Mouse (Mus musculus) c-Kit-positive CD71-positive TER-119-negative erythroid progenitor cells, embryonic 14.5 days (primary cell): ENCODE results near the gene Atpaf1.
A peak's percentile ranks its signal among the peaks of the same experiment; 100 is the strongest.

Experiments
- DNase-seq: peaks from one replicate; pipeline ENCODE4 v3.0.0-alpha.2; 2013; ENCODE audit warnings: low read depth

Atpaf1 gene

GRCm38 (mm10) chr4:115784769-115785510 lies at the start of gene Atpaf1:
TSS of gene Atpaf1 (plus strand) at chr4:115784812.
- DNase-seq: peak; percentile 46

DNA sequence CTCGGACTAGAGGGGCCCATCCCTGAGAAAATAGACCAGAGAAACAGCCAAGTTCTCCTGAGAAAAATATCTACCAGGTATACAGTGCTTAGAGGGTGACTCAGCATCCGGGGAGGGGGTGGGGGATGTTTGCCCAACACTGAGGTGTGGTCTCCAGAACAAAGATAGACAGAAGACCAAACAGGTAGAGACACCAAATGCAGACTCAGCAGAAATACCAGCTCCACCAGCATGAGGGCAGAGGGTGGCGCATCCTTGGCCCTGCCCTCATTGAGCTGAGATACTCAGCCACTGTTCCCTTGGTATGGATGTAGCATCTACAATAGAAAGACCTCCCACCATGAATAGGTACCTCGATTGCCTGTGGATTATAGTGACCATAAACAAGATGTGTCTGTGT lies 49.7 kb upstream of the Atpaf1 start:
- no peak for DNase-seq

- peak; percentile 96 for DNase-seq
These were observed 47.0 kb upstream of the Atpaf1 start, which contains the start of gene Efcab14 for GRCm38 (mm10) chr4:115737551-115738041. TSS of gene Efcab14 (plus strand) at chr4:115737744.

- DNase-seq: no peak
These were observed 46.1 kb upstream of the Atpaf1 start for GRCm38 (mm10) chr4:115738481-115738985.

DNA sequence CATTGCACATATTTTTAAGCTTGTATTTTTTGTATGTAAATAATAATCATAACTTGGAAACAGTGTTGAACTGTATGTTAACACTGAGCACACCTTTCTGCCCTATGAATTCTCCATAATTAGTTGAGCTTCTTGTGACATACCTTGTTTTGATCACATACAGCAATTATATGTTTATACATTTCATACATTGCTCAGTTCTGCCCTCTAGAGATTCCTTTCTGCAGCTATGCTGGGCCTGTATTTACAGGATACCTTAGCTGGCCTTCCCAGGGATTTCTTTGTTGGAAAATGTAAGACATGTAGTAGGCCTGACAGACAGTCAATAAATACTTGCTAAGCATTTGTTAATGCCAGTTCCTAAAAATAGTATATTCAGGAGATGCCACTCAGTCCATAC lies 42.0 kb upstream of the Atpaf1 start:
- DNase-seq: no peak

GRCm38 (mm10) chr4:115743096-115743495 lies 41.5 kb upstream of the Atpaf1 start:
- DNase-seq: no peak

DNA sequence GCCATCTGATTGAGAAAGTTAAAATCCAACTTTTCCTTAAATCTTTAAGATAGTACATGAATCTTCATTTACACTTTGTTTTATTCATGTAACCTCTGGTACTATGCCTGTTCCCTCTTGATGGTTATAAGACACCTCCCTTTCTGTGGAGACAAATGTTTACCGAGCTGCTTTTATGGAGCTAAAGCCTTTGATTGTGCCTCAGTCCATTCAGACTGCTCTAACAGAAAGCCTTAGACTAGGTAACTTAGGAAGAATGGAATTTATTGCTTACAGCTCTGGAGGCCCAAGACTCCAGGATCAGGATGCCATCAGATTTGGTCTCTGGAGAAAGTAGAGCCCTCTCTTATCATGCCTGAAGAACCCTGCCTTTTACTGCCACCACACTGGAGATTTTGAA lies 36.4 kb upstream of the Atpaf1 start:
- no peak for DNase-seq

DNA sequence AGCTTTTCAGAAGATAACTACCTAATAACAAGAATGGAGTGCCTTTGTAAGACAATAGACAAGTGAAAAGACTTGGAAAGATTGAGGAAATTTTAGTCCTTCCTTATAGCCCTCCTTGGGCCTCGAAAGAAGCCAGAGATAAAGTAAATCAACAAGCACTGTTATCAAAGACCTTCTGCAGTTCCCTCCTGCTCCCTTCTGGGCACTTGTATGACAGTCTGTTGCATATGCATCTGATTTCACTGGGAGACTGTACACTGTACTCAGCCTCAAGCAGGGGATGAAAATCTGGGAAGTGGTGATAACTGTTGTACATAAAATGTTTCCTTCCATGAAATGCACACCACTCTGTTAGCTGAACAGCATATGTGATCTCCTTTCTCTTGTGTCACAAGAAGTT lies 35.3 kb upstream of the Atpaf1 start:
- no peak for DNase-seq

- no peak for DNase-seq
These were observed 30.5 kb upstream of the Atpaf1 start for GRCm38 (mm10) chr4:115754101-115754500.

- no peak for DNase-seq
These were observed 29.8 kb upstream of the Atpaf1 start for GRCm38 (mm10) chr4:115754851-115755250.

- no peak for DNase-seq
These were observed 23.4 kb upstream of the Atpaf1 start for GRCm38 (mm10) chr4:115761206-115761605.

GRCm38 (mm10) chr4:115764581-115764980 lies 20.0 kb upstream of the Atpaf1 start:
- DNase-seq: no peak

- no peak for DNase-seq
These were observed 16.8 kb upstream of the Atpaf1 start for GRCm38 (mm10) chr4:115767647-115768467.

GRCm38 (mm10) chr4:115775056-115775455 lies 9.6 kb upstream of the Atpaf1 start:
- no peak for DNase-seq

DNA sequence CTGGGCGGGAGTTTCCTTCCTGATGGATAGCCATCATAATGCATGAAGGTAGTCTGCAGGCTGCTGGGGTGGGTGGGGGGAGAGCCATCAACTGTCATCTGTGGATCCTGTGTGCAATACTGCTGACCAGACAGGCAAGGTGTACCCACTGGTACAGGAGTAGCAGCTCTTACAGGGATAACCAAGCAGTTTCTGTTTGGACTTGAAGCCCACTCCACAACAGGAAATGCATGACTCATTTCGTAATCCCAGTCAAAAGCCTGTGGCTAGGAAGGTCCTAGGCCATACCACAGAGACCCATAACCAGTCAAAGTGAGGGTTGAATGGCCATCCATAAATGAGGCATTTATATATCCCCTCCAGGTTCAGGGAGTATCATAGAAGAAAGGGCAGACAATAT lies 7.0 kb upstream of the Atpaf1 start:
- DNase-seq: no peak

- DNase-seq: no peak
These were observed 4.3 kb upstream of the Atpaf1 start for GRCm38 (mm10) chr4:115780269-115780668.

DNA sequence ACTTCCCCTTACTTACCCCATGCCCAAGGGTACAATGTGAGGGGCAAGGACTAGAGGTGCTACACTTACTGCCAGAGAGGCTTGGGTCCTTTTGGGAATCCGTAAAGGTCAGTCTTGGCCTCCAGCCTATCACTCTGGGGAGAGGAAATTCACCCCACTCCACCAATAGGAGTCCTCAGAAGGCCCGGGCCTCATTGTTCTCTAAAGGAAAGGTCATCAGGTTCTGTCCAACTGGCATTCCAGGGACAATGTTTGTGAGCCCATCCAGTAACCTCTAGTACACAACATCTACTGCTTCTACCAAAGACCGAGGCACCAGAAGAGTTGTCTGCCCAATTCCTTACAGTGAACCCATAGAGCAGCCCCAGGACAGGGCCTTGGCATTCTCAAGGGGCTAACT lies 3.7 kb upstream of the Atpaf1 start, which contains the start of gene Tex38:
Tex38 (minus strand) TSS at position 101 of the 400 bp plus-strand sequence.
- no peak for DNase-seq

- DNase-seq: no peak
These were observed 2.4 kb upstream of the Atpaf1 start for GRCm38 (mm10) chr4:115782026-115782805.

DNA sequence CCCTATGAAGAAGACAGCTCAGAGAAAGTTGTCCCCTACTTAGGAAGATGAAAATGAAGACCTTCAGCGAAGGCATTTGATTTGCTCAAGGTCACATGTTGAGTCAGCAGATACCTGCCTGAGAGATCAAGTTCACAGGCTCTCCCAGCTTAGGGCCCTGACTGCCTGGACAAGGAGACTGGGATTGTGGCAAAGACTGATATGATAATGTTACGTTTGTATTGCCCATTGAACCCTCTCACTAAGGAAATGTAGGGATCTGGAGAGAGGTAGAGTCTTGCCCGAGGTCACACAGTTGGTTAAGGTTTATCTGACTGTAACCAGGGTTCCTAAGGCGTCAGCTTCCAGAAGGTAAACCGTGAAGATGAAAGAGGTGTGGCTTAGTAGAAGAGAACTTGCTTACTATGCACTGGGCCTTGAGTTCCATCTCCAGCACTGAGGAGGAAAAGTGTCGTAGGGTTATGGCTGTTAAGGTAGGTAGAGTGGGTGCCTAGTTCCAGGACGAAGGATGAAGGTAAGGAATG lies 961 bp downstream of the Atpaf1 start:
- peak; percentile 30 for DNase-seq

GRCm38 (mm10) chr4:115790864-115791263 lies 6.3 kb downstream of the Atpaf1 start:
- no peak for DNase-seq

DNA sequence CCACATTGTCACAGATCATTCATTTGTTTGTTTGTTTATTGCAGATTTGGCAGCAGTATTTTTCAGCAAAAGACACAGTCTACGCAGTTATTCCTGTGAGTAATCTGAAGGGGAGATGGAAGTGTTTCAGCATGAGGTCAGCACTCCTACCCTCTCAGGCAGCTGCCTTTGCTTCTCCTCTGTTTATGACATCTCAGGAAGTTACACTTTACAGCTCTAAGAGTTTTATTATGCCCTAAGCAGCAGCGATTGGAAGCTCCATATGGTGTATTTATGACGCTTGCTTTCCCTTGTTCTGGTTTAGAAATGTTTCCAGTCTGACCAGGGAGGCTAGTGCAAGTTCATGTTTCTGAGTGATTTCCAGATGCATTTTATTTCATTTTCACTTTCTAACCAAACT lies 10.7 kb downstream of the Atpaf1 start:
- DNase-seq: no peak

- DNase-seq: no peak
These were observed 15.4 kb downstream of the Atpaf1 start for GRCm38 (mm10) chr4:115799981-115800380.
